Mouse (Mus musculus): ENCODE results near the gene Srrd. TPM values are rescaled to one million over a fixed set of nuclear protein-coding genes. Genes with fewer than 3 reads are reported as not detected.

The Srrd gene
- polyA plus RNA-seq (2014; fragmentation: Nextera tagmentation; extraction: Ambion mirVana), result 49.1 and 58.8 TPM in 2 replicates

GRCm38 (mm10) chr5:112342463-112343204, at the start of gene Srrd, which contains the start of gene Hps4:
Gene Srrd, minus strand, starts transcription at chr5:112343040.
Gene Hps4, plus strand, starts transcription at chr5:112343083.
- Histone ChIP-seq H3K4me3 (ENCODE audit: low read depth, low read length) (peak within 1 kb of the TSS; percentile 86), H3K27ac (ENCODE audit: low read depth, low read length) (no peak within 1 kb of the TSS), H3K9me3 (replicated peaks; ENCODE audit: control insufficient read depth, low read length) (no peaks in the 10 kb centered on the region), H3K4me1 (ENCODE audit: control insufficient read depth, insufficient read depth, low read length) (peaks cover 10% of the 10 kb centered on the region), H3K27me3 (replicated peaks; ENCODE audit: control insufficient read depth, insufficient read depth, low read length) (no peaks in the 10 kb centered on the region), H3K36me3 (ENCODE audit: control insufficient read depth, insufficient read depth, low read length) (peaks cover 28% of the 10 kb centered on the region), H3K9ac (ENCODE audit: low read length) (peak within 1 kb of the TSS; percentile 84), H3K4me2 (ENCODE audit: low read length) (peak within 1 kb of the TSS; percentile 75)
- DNase-seq (ENCODE audit: low spot score), result peak; percentile 85
- WGBS, result 3% methylated on average over 37 of the region's 64 CpGs
- ATAC-seq, result peak; percentile 88

GRCm38 (mm10) chr5:112391676-112392323, 49.0 kb upstream of the Srrd start:
- Histone ChIP-seq H3K9ac (ENCODE audit: low read length) (no peak overlapping the region), H3K4me1 (ENCODE audit: control insufficient read depth, insufficient read depth, low read length) (peaks cover 15% of the 10 kb centered on the region), H3K27me3 (replicated peaks; ENCODE audit: control insufficient read depth, insufficient read depth, low read length) (no peaks in the 10 kb centered on the region), H3K27ac (ENCODE audit: low read depth, low read length) (no peak overlapping the region), H3K4me2 (ENCODE audit: low read length) (no peak overlapping the region), H3K4me3 (ENCODE audit: low read depth, low read length) (no peak overlapping the region), H3K36me3 (ENCODE audit: control insufficient read depth, insufficient read depth, low read length) (peaks cover 44% of the 10 kb centered on the region), H3K9me3 (replicated peaks; ENCODE audit: control insufficient read depth, low read length) (no peaks in the 10 kb centered on the region)
- no peak for DNase-seq (ENCODE audit: low spot score)
- no peak for ATAC-seq
- 77% methylated on average over 27 of the region's 27 CpGs for WGBS

GRCm38 (mm10) chr5:112391002-112391401, 48.2 kb upstream of the Srrd start:
- no peak for DNase-seq (ENCODE audit: low spot score)
- no peaks in the 10 kb centered on the region for H3K9me3 ChIP-seq (replicated peaks; ENCODE audit: control insufficient read depth, low read length)
- H3K9ac ChIP-seq (ENCODE audit: low read length), result no peak overlapping the region
- H3K4me3 ChIP-seq (ENCODE audit: low read depth, low read length), result no peak overlapping the region
- ATAC-seq, result no peak
- no peaks in the 10 kb centered on the region for H3K27me3 ChIP-seq (replicated peaks; ENCODE audit: control insufficient read depth, insufficient read depth, low read length)
- H3K4me1 ChIP-seq (ENCODE audit: control insufficient read depth, insufficient read depth, low read length), result peaks cover 15% of the 10 kb centered on the region
- H3K27ac ChIP-seq (ENCODE audit: low read depth, low read length), result no peak overlapping the region
- H3K4me2 ChIP-seq (ENCODE audit: low read length), result no peak overlapping the region
- peaks cover 52% of the 10 kb centered on the region for H3K36me3 ChIP-seq (ENCODE audit: control insufficient read depth, insufficient read depth, low read length)
- WGBS, result 65% methylated on average over 16 of the region's 16 CpGs

DNA sequence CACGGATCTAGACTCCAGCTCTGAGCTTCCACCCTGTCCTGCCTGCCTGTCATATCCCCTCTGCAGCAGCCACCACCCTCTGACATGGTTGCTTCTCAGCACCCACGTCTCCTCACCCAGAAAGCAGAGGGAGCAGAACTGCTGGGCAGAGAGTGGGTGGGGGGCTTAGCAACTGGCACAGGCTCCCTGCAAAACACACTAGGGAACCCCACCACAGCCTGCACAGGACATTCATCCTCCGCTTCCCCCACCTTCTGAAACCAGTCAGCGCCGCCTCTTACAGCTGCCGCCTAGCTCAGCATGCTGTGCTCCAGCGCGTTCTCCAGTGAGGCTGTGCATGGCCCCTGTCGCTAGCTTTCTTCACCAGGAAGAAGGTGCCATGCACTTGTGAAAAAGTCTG, 46.5 kb upstream of the Srrd start:
- H3K4me3 ChIP-seq (ENCODE audit: low read depth, low read length), result no peak overlapping the region
- WGBS, result 81% methylated on average over 9 of the region's 9 CpGs
- H3K27ac ChIP-seq (ENCODE audit: low read depth, low read length), result no peak overlapping the region
- DNase-seq (ENCODE audit: low spot score) (no peak), ATAC-seq (no peak)
- no peaks in the 10 kb centered on the region for H3K27me3 ChIP-seq (replicated peaks; ENCODE audit: control insufficient read depth, insufficient read depth, low read length)
- H3K36me3 ChIP-seq (ENCODE audit: control insufficient read depth, insufficient read depth, low read length), result peaks cover 67% of the 10 kb centered on the region
- peaks cover 11% of the 10 kb centered on the region for H3K4me1 ChIP-seq (ENCODE audit: control insufficient read depth, insufficient read depth, low read length)
- H3K9me3 ChIP-seq (replicated peaks; ENCODE audit: control insufficient read depth, low read length), result no peaks in the 10 kb centered on the region
- H3K9ac ChIP-seq (ENCODE audit: low read length), result 0 out of 2 replicates have a peak overlapping the region, but pooled peaks have one; percentile 3
- H3K4me2 ChIP-seq (ENCODE audit: low read length), result no peak overlapping the region

- no peak overlapping the region for H3K27ac ChIP-seq (ENCODE audit: low read depth, low read length)
- H3K9me3 ChIP-seq (replicated peaks; ENCODE audit: control insufficient read depth, low read length), result no peaks in the 10 kb centered on the region
- no peak for DNase-seq (ENCODE audit: low spot score)
- ATAC-seq, result no peak
- no peak overlapping the region for H3K4me3 ChIP-seq (ENCODE audit: low read depth, low read length)
- 90% methylated on average over 2 of the region's 2 CpGs for WGBS
- no peaks in the 10 kb centered on the region for H3K27me3 ChIP-seq (replicated peaks; ENCODE audit: control insufficient read depth, insufficient read depth, low read length)
- no peak overlapping the region for H3K4me2 ChIP-seq (ENCODE audit: low read length)
- H3K36me3 ChIP-seq (ENCODE audit: control insufficient read depth, insufficient read depth, low read length), result peaks cover 63% of the 10 kb centered on the region
- H3K9ac ChIP-seq (ENCODE audit: low read length), result no peak overlapping the region
- no peaks in the 10 kb centered on the region for H3K4me1 ChIP-seq (ENCODE audit: control insufficient read depth, insufficient read depth, low read length)
These were observed 43.1 kb upstream of the Srrd start for GRCm38 (mm10) chr5:112385973-112386372.

DNA sequence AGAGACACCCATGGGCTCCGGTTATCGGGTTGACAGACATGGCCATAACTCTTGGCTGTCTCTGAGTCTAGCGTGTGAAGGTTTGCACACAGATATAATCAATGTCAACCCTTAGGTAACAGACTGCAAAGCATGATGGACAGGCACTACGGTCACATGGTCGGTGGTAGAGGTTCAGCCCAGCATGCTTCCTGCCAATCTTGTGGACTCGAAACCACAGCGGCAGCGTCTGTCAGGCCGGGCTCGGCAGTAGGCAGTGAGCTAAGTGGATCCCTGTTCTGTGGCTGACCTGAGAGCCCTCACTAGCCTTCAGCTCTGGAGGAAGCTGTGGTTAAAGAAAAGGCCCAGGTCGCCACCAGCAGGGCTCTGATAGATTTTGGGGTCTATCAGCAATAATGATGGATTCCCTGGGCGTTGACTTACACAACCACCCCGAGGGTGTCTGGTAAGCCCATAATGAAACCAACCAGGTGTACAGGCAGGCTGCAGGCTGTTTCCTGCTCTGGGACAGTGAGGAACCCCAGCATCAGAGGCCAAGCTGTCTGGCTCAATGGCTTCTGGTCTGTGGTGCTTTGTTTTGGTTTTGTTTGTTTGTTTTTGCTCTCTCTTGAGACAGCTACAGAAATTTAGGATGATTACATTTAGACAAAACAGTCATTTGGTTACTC, 42.1 kb upstream of the Srrd start:
- DNase-seq (ENCODE audit: low spot score), result no peak
- no peak overlapping the region for H3K27ac ChIP-seq (ENCODE audit: low read depth, low read length)
- no peaks in the 10 kb centered on the region for H3K9me3 ChIP-seq (replicated peaks; ENCODE audit: control insufficient read depth, low read length)
- H3K4me2 ChIP-seq (ENCODE audit: low read length), result no peak overlapping the region
- H3K9ac ChIP-seq (ENCODE audit: low read length), result no peak overlapping the region
- peaks cover 63% of the 10 kb centered on the region for H3K36me3 ChIP-seq (ENCODE audit: control insufficient read depth, insufficient read depth, low read length)
- no peak for ATAC-seq
- no peaks in the 10 kb centered on the region for H3K27me3 ChIP-seq (replicated peaks; ENCODE audit: control insufficient read depth, insufficient read depth, low read length)
- 92% methylated on average over 13 of the region's 13 CpGs for WGBS
- no peak overlapping the region for H3K4me3 ChIP-seq (ENCODE audit: low read depth, low read length)
- no peaks in the 10 kb centered on the region for H3K4me1 ChIP-seq (ENCODE audit: control insufficient read depth, insufficient read depth, low read length)

- Histone ChIP-seq H3K9me3 (replicated peaks; ENCODE audit: control insufficient read depth, low read length) (no peaks in the 10 kb centered on the region), H3K27me3 (replicated peaks; ENCODE audit: control insufficient read depth, insufficient read depth, low read length) (no peaks in the 10 kb centered on the region), H3K4me3 (ENCODE audit: low read depth, low read length) (no peak overlapping the region), H3K4me1 (ENCODE audit: control insufficient read depth, insufficient read depth, low read length) (no peaks in the 10 kb centered on the region), H3K4me2 (ENCODE audit: low read length) (no peak overlapping the region), H3K27ac (ENCODE audit: low read depth, low read length) (no peak overlapping the region), H3K36me3 (ENCODE audit: control insufficient read depth, insufficient read depth, low read length) (peaks cover 65% of the 10 kb centered on the region), H3K9ac (ENCODE audit: low read length) (no peak overlapping the region)
- 64% methylated on average over 17 of the region's 17 CpGs for WGBS
- ATAC-seq (no peak), DNase-seq (ENCODE audit: low spot score) (peak; percentile 37)
These were observed 39.9 kb upstream of the Srrd start for GRCm38 (mm10) chr5:112382641-112383330.

DNA sequence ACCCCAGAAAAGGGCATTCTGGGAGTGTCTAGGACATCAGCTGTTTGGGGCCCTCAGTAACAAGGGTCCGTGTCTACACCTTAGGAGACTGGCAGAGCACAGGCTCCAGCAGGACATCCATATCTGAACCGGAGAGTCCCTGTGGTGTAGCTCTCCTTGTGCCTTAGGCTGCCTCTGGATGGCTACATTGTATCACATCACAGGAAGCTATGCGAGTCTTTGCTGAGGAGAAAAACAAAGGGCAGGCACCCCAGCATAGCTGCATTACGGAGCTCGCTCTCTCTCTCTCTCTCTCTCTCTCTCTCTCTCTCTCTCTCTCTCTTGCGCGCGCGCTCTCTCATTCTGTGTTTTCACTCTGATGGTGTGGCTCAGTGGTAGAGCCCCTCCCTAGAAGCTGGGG, 39.2 kb upstream of the Srrd start:
- Histone ChIP-seq H3K4me3 (ENCODE audit: low read depth, low read length) (no peak overlapping the region), H3K9me3 (replicated peaks; ENCODE audit: control insufficient read depth, low read length) (no peaks in the 10 kb centered on the region), H3K4me1 (ENCODE audit: control insufficient read depth, insufficient read depth, low read length) (no peaks in the 10 kb centered on the region), H3K4me2 (ENCODE audit: low read length) (no peak overlapping the region), H3K27me3 (replicated peaks; ENCODE audit: control insufficient read depth, insufficient read depth, low read length) (no peaks in the 10 kb centered on the region), H3K27ac (ENCODE audit: low read depth, low read length) (peak overlapping the region; percentile 35), H3K9ac (ENCODE audit: low read length) (no peak overlapping the region), H3K36me3 (ENCODE audit: control insufficient read depth, insufficient read depth, low read length) (peaks cover 59% of the 10 kb centered on the region)
- 67% methylated on average over 9 of the region's 9 CpGs for WGBS
- ATAC-seq (peak; percentile 35; the same call in 1 of the 2 replicates), DNase-seq (ENCODE audit: low spot score) (peak; percentile 23)
